22 mouse cellular contexts compared by ENCODE assay signal in the genomic region with DNA sequence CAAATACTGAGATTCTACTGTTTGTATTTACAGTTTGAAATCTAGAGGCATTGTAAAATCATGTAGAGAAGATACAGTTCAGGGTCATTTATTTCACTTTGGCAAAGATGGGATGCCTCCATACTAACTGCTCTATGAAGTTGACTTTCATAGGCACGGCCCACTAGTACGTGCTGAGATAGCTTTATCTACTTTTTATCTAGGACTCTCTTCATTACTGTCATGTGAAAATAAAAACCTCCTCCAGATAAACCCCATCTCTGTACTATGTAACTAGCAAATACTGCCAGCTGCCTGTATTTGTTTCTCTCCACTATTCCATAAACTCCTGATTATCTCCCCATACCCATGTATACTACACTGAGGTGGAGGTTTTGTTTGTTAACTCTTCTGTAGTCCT. TPM values are rescaled to one million over a fixed set of nuclear protein-coding genes. Genes with fewer than 3 reads are reported as not detected.
DNase-seq lines count a peak whose midpoint lies in the region; ATAC-seq and TF ChIP-seq lines count a peak whose summit lies in the region.
"Had no signal": no experiment of that assay in that cellular context is flagged by ENCODE, and none has a peak within 500 bp of the region (broad histone marks: within the 10 kb centered on the region; RNA-seq: fewer than 3 reads in every experiment).

No protein-coding gene starts in this region.

- H3K9ac ChIP-seq in heart, embryonic 11.5 days (ENCODE audit: low read depth, low read length): no peak overlapping the region
- H3K9ac ChIP-seq in intestine, embryonic 16.5 days (ENCODE audit: low read depth, low read length): no peak overlapping the region
- H3K9ac ChIP-seq in intestine, embryonic 15.5 days: no peak overlapping the region
- peak overlapping the region; percentile 64 for H3K9ac ChIP-seq in liver, embryonic 13.5 days
- H3K9ac ChIP-seq: forebrain, embryonic 12.5 days; hindbrain, embryonic 14.5 days; limb, embryonic 12.5 days; lung, embryonic 14.5 days had no signal

- no peak overlapping the region for H3K27ac ChIP-seq in heart, embryonic 11.5 days (ENCODE audit: low read depth, low read length)
- no peak overlapping the region for H3K27ac ChIP-seq in intestine, embryonic 16.5 days (ENCODE audit: low read length)
- H3K27ac ChIP-seq in intestine, embryonic 15.5 days: no peak overlapping the region
- peak overlapping the region; percentile 89 for H3K27ac ChIP-seq in liver, embryonic 13.5 days
- H3K27ac ChIP-seq: forebrain, embryonic 12.5 days; hindbrain, embryonic 14.5 days; layer of hippocampus, adult 2 months; limb, embryonic 12.5 days had no signal

- H3K36me3 ChIP-seq in heart, embryonic 11.5 days (ENCODE audit: control insufficient read depth, insufficient read depth, low read length): no peaks in the 10 kb centered on the region
- no peaks in the 10 kb centered on the region for H3K36me3 ChIP-seq in intestine, embryonic 16.5 days (ENCODE audit: control insufficient read depth, insufficient read depth, low read length)
- no peaks in the 10 kb centered on the region for H3K36me3 ChIP-seq in intestine, embryonic 15.5 days
- peaks cover 24% of the 10 kb centered on the region for H3K36me3 ChIP-seq in liver, embryonic 13.5 days
- H3K36me3 ChIP-seq: forebrain, embryonic 12.5 days had no signal

- H3K27me3 ChIP-seq in heart, embryonic 11.5 days (ENCODE audit: control insufficient read depth, insufficient read depth, low read length): no peaks in the 10 kb centered on the region
- H3K27me3 ChIP-seq in intestine, embryonic 16.5 days (replicated peaks; ENCODE audit: control insufficient read depth, insufficient read depth, low read length): no peaks in the 10 kb centered on the region
- no peaks in the 10 kb centered on the region for H3K27me3 ChIP-seq in intestine, embryonic 15.5 days (replicated peaks)
- H3K27me3 ChIP-seq in liver, embryonic 13.5 days: no peaks in the 10 kb centered on the region
- H3K27me3 ChIP-seq: forebrain, embryonic 12.5 days; limb, embryonic 12.5 days; megakaryocyte, embryonic 14.5 days; Patski had no signal

- no peaks in the 10 kb centered on the region for H3K9me3 ChIP-seq in heart, embryonic 11.5 days (replicated peaks; ENCODE audit: control insufficient read depth, low read length)
- H3K9me3 ChIP-seq in intestine, embryonic 16.5 days (ENCODE audit: control insufficient read depth, low read length): no peaks in the 10 kb centered on the region
- H3K9me3 ChIP-seq in intestine, embryonic 15.5 days: no peaks in the 10 kb centered on the region
- H3K9me3 ChIP-seq in liver, embryonic 13.5 days (replicated peaks): no peaks in the 10 kb centered on the region
- H3K9me3 ChIP-seq: forebrain, embryonic 12.5 days; limb, embryonic 12.5 days; megakaryocyte, embryonic 14.5 days had no signal

- H3K4me3 ChIP-seq in heart, embryonic 11.5 days (ENCODE audit: low read depth, low read length): no peak overlapping the region
- H3K4me3 ChIP-seq in intestine, embryonic 16.5 days (ENCODE audit: low read length): no peak overlapping the region
- H3K4me3 ChIP-seq in intestine, embryonic 15.5 days (replicated peaks): no peak overlapping the region
- peak overlapping the region; percentile 14; the same call in 1 of the 2 replicates for H3K4me3 ChIP-seq in liver, embryonic 13.5 days (replicated peaks)
- H3K4me3 ChIP-seq in lung, adult 2 months (replicated peaks; ENCODE audit: extremely low read depth, low read depth, low read length): no peak overlapping the region
- H3K4me3 ChIP-seq: forebrain, embryonic 12.5 days; layer of hippocampus, adult 2 months; limb, embryonic 12.5 days; megakaryocyte, embryonic 14.5 days had no signal

- peak overlapping the region; percentile 14; the same call in 1 of the 2 replicates for H3K4me2 ChIP-seq in heart, embryonic 11.5 days
- no peak overlapping the region for H3K4me2 ChIP-seq in intestine, embryonic 16.5 days (ENCODE audit: low read depth, low read length)
- no peak overlapping the region for H3K4me2 ChIP-seq in intestine, embryonic 15.5 days (replicated peaks)
- peak overlapping the region; percentile 61 for H3K4me2 ChIP-seq in liver, embryonic 13.5 days
- H3K4me2 ChIP-seq: forebrain, embryonic 12.5 days; hindbrain, embryonic 14.5 days; limb, embryonic 12.5 days; lung, embryonic 14.5 days had no signal

- 15% methylated on average over 2 of the region's 2 CpGs for WGBS in heart, embryonic 11.5 days (ENCODE audit: insufficient replicate concordance)
- 54% methylated on average over 2 of the region's 2 CpGs for WGBS in intestine, embryonic 16.5 days
- WGBS in intestine, embryonic 15.5 days: 47% methylated on average over 2 of the region's 2 CpGs
- 4% methylated on average over 2 of the region's 2 CpGs for WGBS in liver, embryonic 13.5 days (ENCODE audit: insufficient replicate concordance)
- WGBS in lung, adult 2 months: 28% methylated on average over 2 of the region's 2 CpGs

- no peak for DNase-seq in heart, postnatal 10 days
- no peak for DNase-seq in liver, embryonic 13.5 days
- no peak for DNase-seq in lung, adult 2 months
- DNase-seq in urinary bladder, postnatal 25 days (ENCODE audit: low spot score): no peak
- DNase-seq: adrenal gland, adult 2 months; cerebellum, adult 18-20 months; cerebellum, postnatal 14 days; heart, postnatal 36 days; lung, embryonic 14.5 days; midbrain, embryonic 14.5 days; right cerebral cortex, postnatal 25 days; spleen, adult 18-20 months had no signal

- peaks cover 24% of the 10 kb centered on the region for H3K4me1 ChIP-seq in heart, embryonic 11.5 days (ENCODE audit: control insufficient read depth, insufficient read depth, low read length)
- peaks cover 22% of the 10 kb centered on the region for H3K4me1 ChIP-seq in intestine, embryonic 16.5 days (ENCODE audit: control insufficient read depth, insufficient read depth, low read length)
- H3K4me1 ChIP-seq in intestine, embryonic 15.5 days (replicated peaks): peaks cover 8% of the 10 kb centered on the region
- H3K4me1 ChIP-seq in liver, embryonic 13.5 days (replicated peaks): peaks cover 73% of the 10 kb centered on the region
- H3K4me1 ChIP-seq in lung, adult 2 months (ENCODE audit: control insufficient read depth, insufficient read depth, low read length): peaks cover 42% of the 10 kb centered on the region

- TF ChIP-seq POLR2A in lung, adult 2 months (IDR thresholded peaks at IDR 0.05; ENCODE audit: borderline replicate concordance, extremely low read depth, low read depth, low read length): no peak

- no peak for TF ChIP-seq CTCF in lung, adult 2 months (IDR thresholded peaks at IDR 0.05; ENCODE audit: insufficient read depth, low read length)

- intact Hi-C loops in heart, postnatal 10 days (cut with DNase I): loop anchor here (5.0 kb wide), 1 partner anchor 131 kb away; no protein-coding TSS in a partner anchor

- 0 out of 2 replicates have a peak, but pooled peaks have one; percentile 5 for ATAC-seq in heart, embryonic 11.5 days (replicated peaks; ENCODE audit: insufficient number of reproducible peaks, low FRiP score, low TSS enrichment)
- peak; percentile 17; the same call in 1 of the 2 replicates for ATAC-seq in intestine, embryonic 16.5 days
- ATAC-seq in intestine, embryonic 15.5 days: no peak; the same call in 1 of the 2 replicates
- peak; percentile 45 for ATAC-seq in liver, embryonic 13.5 days (ENCODE audit: low read depth)
- ATAC-seq: inflammation-experienced regulatory T-cells, adult 6 months; Patski had no signal

RNA-seq across cellular contexts. Expression of a gene that starts 18.0 kb away (rescaled TPM):
- 36.1 and 43.7 TPM in 2 replicates for polyA plus RNA-seq in heart, embryonic 11.5 days (2014; fragmentation: Nextera tagmentation; extraction: Ambion mirVana)
- 100 to 1,000 TPM; 218 to 284 TPM for total RNA-seq in heart, postnatal 10 days (2021)
- polyA plus RNA-seq in intestine, embryonic 16.5 days (2015; fragmentation: Nextera tagmentation; extraction: Ambion mirVana): 25.5 and 27.0 TPM in 2 replicates
- polyA plus RNA-seq in intestine, embryonic 15.5 days (2015; fragmentation: Nextera tagmentation; extraction: Ambion mirVana): 30.8 and 33.3 TPM in 2 replicates
- polyA plus RNA-seq in liver, embryonic 13.5 days (2015; fragmentation: Nextera tagmentation; extraction: Ambion mirVana): 51.1 and 58.4 TPM in 2 replicates
- polyA plus RNA-seq in lung, adult 2 months (2012; rRNA removed): 52.4 and 74.5 TPM in 2 replicates

Comparison
In these comparisons a context has a peak if more than half of its experiments do, and no peak if none do; other contexts are left out.
1. H3K4me2 ChIP-seq: peak in heart, embryonic 11.5 days (single experiment) and liver, embryonic 13.5 days (single experiment); none in intestine, embryonic 16.5 days (single experiment) and intestine, embryonic 15.5 days (single experiment).